ENCODE assay signal across 21 mouse cellular contexts in the genomic region with DNA sequence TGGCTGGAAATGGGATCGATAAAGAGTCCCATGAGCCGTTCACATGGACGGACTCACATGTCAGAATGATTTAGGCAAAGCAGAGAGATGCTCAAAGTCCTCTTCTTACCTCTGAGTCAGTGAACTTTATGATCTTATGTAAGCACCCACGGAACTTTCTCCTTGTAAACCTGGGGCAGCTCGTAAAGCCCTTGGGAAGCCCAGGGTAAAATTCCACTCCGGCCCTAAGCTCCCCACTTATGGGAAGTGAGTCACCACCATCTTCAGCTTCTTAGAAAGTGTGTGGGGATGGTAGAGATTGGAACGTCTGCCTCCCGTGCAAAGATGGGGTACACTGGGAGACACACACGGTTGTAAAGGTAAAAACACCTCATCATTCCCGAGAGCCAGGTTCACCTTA.
A peak's percentile ranks its signal among the peaks of the same experiment; 100 is the strongest.
DNase-seq lines count a peak whose midpoint lies in the region; ATAC-seq and TF ChIP-seq lines count a peak whose summit lies in the region.
"Had no signal": no experiment of that assay in that cellular context is flagged by ENCODE, and none has a peak within 500 bp of the region (broad histone marks: within the 10 kb centered on the region; RNA-seq: fewer than 3 reads in every experiment).

No protein-coding gene starts in this region.

- TF ChIP-seq POLR2A in liver, adult 2 months (IDR thresholded peaks at IDR 0.05; ENCODE audit: extremely low read depth, insufficient read depth, low read length): no peak
- TF ChIP-seq POLR2A in small intestine, adult 2 months (IDR thresholded peaks at IDR 0.05; ENCODE audit: low read depth, low read length): no peak

- no peaks in the 10 kb centered on the region for H3K36me3 ChIP-seq in heart, embryonic 12.5 days
- no peaks in the 10 kb centered on the region for H3K36me3 ChIP-seq in liver, adult 2 months (ENCODE audit: control insufficient read depth, insufficient read depth, low read length)
- no peaks in the 10 kb centered on the region for H3K36me3 ChIP-seq in liver, embryonic 11.5 days (ENCODE audit: control insufficient read depth, insufficient read depth, low read length)
- no peaks in the 10 kb centered on the region for H3K36me3 ChIP-seq in small intestine, adult 2 months (ENCODE audit: control insufficient read depth, insufficient read depth, low read length)
- H3K36me3 ChIP-seq in hindbrain, embryonic 13.5 days: no peaks in the 10 kb centered on the region
- H3K36me3 ChIP-seq: embryonic facial prominence, embryonic 13.5 days; hindbrain, embryonic 15.5 days; liver, embryonic 12.5 days; midbrain, embryonic 10.5 days; stomach, embryonic 15.5 days had no signal

- no peak overlapping the region for H3K4me2 ChIP-seq in heart, embryonic 12.5 days
- H3K4me2 ChIP-seq in liver, embryonic 11.5 days: no peak overlapping the region
- no peak overlapping the region for H3K4me2 ChIP-seq in hindbrain, embryonic 13.5 days
- H3K4me2 ChIP-seq: embryonic facial prominence, embryonic 13.5 days; forebrain, embryonic 13.5 days; hindbrain, embryonic 15.5 days; liver, embryonic 12.5 days; stomach, embryonic 15.5 days had no signal

- H3K9ac ChIP-seq in heart, embryonic 12.5 days: no peak overlapping the region
- H3K9ac ChIP-seq in liver, adult 2 months (ENCODE audit: low read depth, low read length): no peak overlapping the region
- H3K9ac ChIP-seq in liver, embryonic 11.5 days (ENCODE audit: low read depth, low read length): no peak overlapping the region
- no peak overlapping the region for H3K9ac ChIP-seq in hindbrain, embryonic 13.5 days
- H3K9ac ChIP-seq: embryonic facial prominence, embryonic 13.5 days; forebrain, embryonic 13.5 days; hindbrain, embryonic 15.5 days; liver, embryonic 12.5 days; stomach, embryonic 15.5 days had no signal

- no peaks in the 10 kb centered on the region for H3K79me2 ChIP-seq in liver, adult 2 months (ENCODE audit: control insufficient read depth, insufficient read depth, low read length)

- TF ChIP-seq CTCF in liver, adult 2 months (IDR thresholded peaks at IDR 0.05; ENCODE audit: low read depth, low read length): no peak
- no peak for TF ChIP-seq CTCF in small intestine, adult 2 months (IDR thresholded peaks at IDR 0.05; ENCODE audit: extremely low read depth, insufficient read length, insufficient replicate concordance, low read depth, low read length)

- ATAC-seq in heart, embryonic 12.5 days (ENCODE audit: insufficient number of reproducible peaks, low FRiP score): no peak
- no peak for ATAC-seq in liver, embryonic 11.5 days (replicated peaks; ENCODE audit: low FRiP score)
- ATAC-seq in hindbrain, embryonic 13.5 days (ENCODE audit: low FRiP score): no peak
- ATAC-seq: forebrain, embryonic 13.5 days; liver, embryonic 12.5 days had no signal

- no peaks in the 10 kb centered on the region for H3K9me3 ChIP-seq in heart, embryonic 12.5 days (replicated peaks)
- no peaks in the 10 kb centered on the region for H3K9me3 ChIP-seq in liver, embryonic 11.5 days (ENCODE audit: control insufficient read depth, low read length)
- no peaks in the 10 kb centered on the region for H3K9me3 ChIP-seq in hindbrain, embryonic 13.5 days
- H3K9me3 ChIP-seq: embryonic facial prominence, embryonic 13.5 days; forebrain, embryonic 13.5 days; hindbrain, embryonic 15.5 days; liver, embryonic 12.5 days; midbrain, embryonic 10.5 days; stomach, embryonic 15.5 days had no signal

- H3K27me3 ChIP-seq in heart, embryonic 12.5 days (replicated peaks): no peaks in the 10 kb centered on the region
- no peaks in the 10 kb centered on the region for H3K27me3 ChIP-seq in liver, adult 2 months (ENCODE audit: control insufficient read depth, insufficient read depth, low read length)
- no peaks in the 10 kb centered on the region for H3K27me3 ChIP-seq in liver, embryonic 11.5 days (replicated peaks; ENCODE audit: control insufficient read depth, insufficient read depth, low read length)
- no peaks in the 10 kb centered on the region for H3K27me3 ChIP-seq in small intestine, adult 2 months (ENCODE audit: control insufficient read depth, insufficient read depth, low read length)
- H3K27me3 ChIP-seq in hindbrain, embryonic 13.5 days: no peaks in the 10 kb centered on the region
- H3K27me3 ChIP-seq: embryonic facial prominence, embryonic 13.5 days; forebrain, embryonic 13.5 days; hindbrain, embryonic 15.5 days; stomach, embryonic 15.5 days had no signal

- no peak overlapping the region for H3K27ac ChIP-seq in heart, embryonic 12.5 days (ENCODE audit: poor library complexity, severe bottlenecking)
- H3K27ac ChIP-seq in liver, adult 2 months (replicated peaks; ENCODE audit: insufficient read depth, low read depth, low read length): peak overlapping the region; percentile 32; the same call in 1 of the 2 replicates
- no peak overlapping the region for H3K27ac ChIP-seq in liver, embryonic 11.5 days (ENCODE audit: low read depth, low read length)
- H3K27ac ChIP-seq in small intestine, adult 2 months (ENCODE audit: insufficient read depth, low read depth, low read length): peak overlapping the region; percentile 88
- no peak overlapping the region for H3K27ac ChIP-seq in hindbrain, embryonic 13.5 days
- H3K27ac ChIP-seq: embryonic facial prominence, embryonic 13.5 days; forebrain, embryonic 13.5 days; gastrocnemius, adult 2 months; hindbrain, embryonic 15.5 days; layer of hippocampus, adult 2 months; liver, embryonic 12.5 days; midbrain, embryonic 10.5 days; stomach, embryonic 15.5 days had no signal

- peaks cover 7% of the 10 kb centered on the region; the same call in 1 of the 2 replicates for H3K4me1 ChIP-seq in heart, embryonic 12.5 days (replicated peaks)
- H3K4me1 ChIP-seq in liver, adult 2 months (ENCODE audit: control insufficient read depth, insufficient read depth, low read length): no peaks in the 10 kb centered on the region
- H3K4me1 ChIP-seq in liver, embryonic 11.5 days (replicated peaks; ENCODE audit: control insufficient read depth, insufficient read depth, low read length): no peaks in the 10 kb centered on the region
- H3K4me1 ChIP-seq in small intestine, adult 2 months (ENCODE audit: control insufficient read depth, insufficient read depth, insufficient read length, low read length): peaks cover 22% of the 10 kb centered on the region; the same call in 1 of the 2 replicates
- H3K4me1 ChIP-seq in hindbrain, embryonic 13.5 days (replicated peaks): no peaks in the 10 kb centered on the region
- H3K4me1 ChIP-seq: embryonic facial prominence, embryonic 13.5 days; forebrain, embryonic 13.5 days; hindbrain, embryonic 15.5 days; midbrain, embryonic 10.5 days; stomach, embryonic 15.5 days had no signal

- WGBS in heart, embryonic 12.5 days: 82% methylated on average over 10 of the region's 10 CpGs
- WGBS in liver, adult 2 months: 71% methylated on average over 10 of the region's 10 CpGs
- WGBS in liver, embryonic 11.5 days: 83% methylated on average over 10 of the region's 10 CpGs
- WGBS in small intestine, adult 2 months: 48% methylated on average over 10 of the region's 10 CpGs
- WGBS in hindbrain, embryonic 13.5 days: 95% methylated on average over 10 of the region's 10 CpGs

- H3K4me3 ChIP-seq in heart, embryonic 12.5 days: no peak overlapping the region
- H3K4me3 ChIP-seq in liver, adult 2 months (ENCODE audit: insufficient read depth, low read depth, low read length): no peak overlapping the region
- no peak overlapping the region for H3K4me3 ChIP-seq in liver, embryonic 11.5 days (ENCODE audit: low read depth, low read length)
- no peak overlapping the region for H3K4me3 ChIP-seq in small intestine, adult 2 months (ENCODE audit: low read depth, low read length)
- no peak overlapping the region for H3K4me3 ChIP-seq in hindbrain, embryonic 13.5 days
- H3K4me3 ChIP-seq: embryonic facial prominence, embryonic 13.5 days; erythroblast, embryonic 14.5 days; forebrain, embryonic 13.5 days; gastrocnemius, adult 2 months; hindbrain, embryonic 15.5 days; layer of hippocampus, adult 2 months; liver, embryonic 12.5 days; midbrain, embryonic 10.5 days; stomach, embryonic 15.5 days had no signal

- peak; percentile 66 for DNase-seq in heart, adult 11 months
- peak; percentile 99 for DNase-seq in liver, adult 2 months (ENCODE audit: extremely low read depth, low read depth, low spot score)
- no peak for DNase-seq in liver, embryonic 11.5 days (ENCODE audit: low spot score)
- DNase-seq in NIH3T3 (ENCODE audit: low read depth): peak; percentile 57
- DNase-seq: cerebellum, adult 18-20 months; cerebellum, postnatal 25 days; heart, postnatal 4 days; layer of hippocampus, postnatal 36 days; thymus, postnatal 25 days had no signal

Comparison
In these comparisons a context has a peak if more than half of its experiments do, and no peak if none do; other contexts are left out.
1. H3K27ac ChIP-seq: peak in liver, adult 2 months (single experiment) and small intestine, adult 2 months (single experiment); none in heart, embryonic 12.5 days (single experiment), liver, embryonic 11.5 days (single experiment) and hindbrain, embryonic 13.5 days (single experiment).